Mouse (Mus musculus): ENCODE results near the gene Prpf6. TPM values are rescaled to one million over a fixed set of nuclear protein-coding genes. Genes with fewer than 3 reads are reported as not detected.

Prpf6 gene
- 34.5 and 34.7 TPM in 2 replicates for polyA plus RNA-seq (2015; fragmentation: Nextera tagmentation; extraction: Ambion mirVana)

GRCm38 (mm10) chr2:181591528-181592085 is at the start of gene Prpf6:
Gene Prpf6 (plus strand): TSS chr2:181591868.

GRCm38 (mm10) chr2:181584411-181584942 is 7.2 kb upstream of the Prpf6 start, which contains the start of gene Uckl1:
Gene Uckl1 (minus strand): TSS chr2:181584892.

GRCm38 (mm10) chr2:181592231-181593041 is 768 bp downstream of the Prpf6 start, which contains the start of gene Zfp512b:
Gene Zfp512b (minus strand): TSS chr2:181592803.

GRCm38 (mm10) chr2:181598454-181599351 is 7.0 kb downstream of the Prpf6 start, which contains the start of gene Samd10:
Gene Samd10 (minus strand): TSS chr2:181599212.

DNA sequence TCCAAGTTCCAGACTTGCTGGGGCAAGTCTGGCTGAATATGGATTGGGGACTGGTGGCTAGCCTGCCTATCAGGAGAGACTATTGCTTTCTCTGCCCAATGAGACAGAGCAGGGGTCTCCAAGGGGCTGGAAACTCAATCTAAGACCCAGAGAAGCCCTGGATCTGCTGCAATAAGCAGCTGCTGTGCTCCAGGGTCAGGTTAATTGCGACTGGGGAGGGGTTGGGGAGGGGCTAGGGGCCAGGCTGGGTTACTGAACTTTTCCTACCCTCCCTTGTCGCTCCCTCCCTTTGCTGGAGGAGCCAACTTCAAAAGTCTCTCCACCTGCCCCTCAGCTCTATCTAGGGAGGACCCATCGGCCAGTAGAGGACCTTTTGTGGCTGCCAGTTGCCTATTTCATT is 65.1 kb downstream of the Prpf6 start, which contains the start of gene Gm29797:
Gm29797 (plus strand) TSS at position 301 of the 400 bp plus-strand sequence.

GRCm38 (mm10) chr2:181671326-181671725 is 79.7 kb downstream of the Prpf6 start, which contains the start of gene Sox18:
Gene Sox18 (minus strand): TSS chr2:181671640.

GRCm38 (mm10) chr2:181679951-181680715 is 88.5 kb downstream of the Prpf6 start, which contains the start of gene Tcea2:
Gene Tcea2 (plus strand): TSS chr2:181680310.

GRCm38 (mm10) chr2:181693339-181694280 is 101.9 kb downstream of the Prpf6 start, which contains the start of gene Rgs19:
Gene Rgs19 (minus strand): TSS chr2:181693977.

GRCm38 (mm10) chr2:181698241-181698640 is 106.6 kb downstream of the Prpf6 start, which contains the start of gene Lkaaear1:
Gene Lkaaear1 (minus strand): TSS chr2:181698442.

Small RNA genes within 50 kb of the gene (microRNA-seq; reads per million reads assigned to microRNA genes)
- gene Mir7006: 0 to 0.10 reads per million in 2 experiments

Other genes starting within 250 kb of the Prpf6 start
- gene Zgpat, start 226.9 kb upstream of the Prpf6 start, polyA plus RNA-seq (2015; fragmentation: Nextera tagmentation; extraction: Ambion mirVana): 21.8 and 22.9 TPM in 2 replicates
- 38.2 and 40.4 TPM in 2 replicates for gene Arfrp1, start 226.5 kb upstream of the Prpf6 start, polyA plus RNA-seq (2015; fragmentation: Nextera tagmentation; extraction: Ambion mirVana)
- 7.3 and 8.7 TPM in 2 replicates for gene Lime1, start 211.8 kb upstream of the Prpf6 start, polyA plus RNA-seq (2015; fragmentation: Nextera tagmentation; extraction: Ambion mirVana)
- 5.7 and 6.2 TPM in 2 replicates for gene Zbtb46, start 132.4 kb upstream of the Prpf6 start, polyA plus RNA-seq (2015; fragmentation: Nextera tagmentation; extraction: Ambion mirVana)
- 0.18 and 0.28 TPM in 2 replicates for gene Abhd16b, start 98.7 kb upstream of the Prpf6 start, polyA plus RNA-seq (2015; fragmentation: Nextera tagmentation; extraction: Ambion mirVana)
- 111 and 112 TPM in 2 replicates for gene Tpd52l2, start 94.7 kb upstream of the Prpf6 start, polyA plus RNA-seq (2015; fragmentation: Nextera tagmentation; extraction: Ambion mirVana)
- gene Dnajc5, start 71.4 kb upstream of the Prpf6 start, polyA plus RNA-seq (2015; fragmentation: Nextera tagmentation; extraction: Ambion mirVana): 67.9 and 68.2 TPM in 2 replicates
- 47.7 and 48.8 TPM in 2 replicates for gene Uckl1, start 7.0 kb upstream of the Prpf6 start, polyA plus RNA-seq (2015; fragmentation: Nextera tagmentation; extraction: Ambion mirVana)
- 17.3 and 20.1 TPM in 2 replicates for gene Zfp512b, start 935 bp downstream of the Prpf6 start, polyA plus RNA-seq (2015; fragmentation: Nextera tagmentation; extraction: Ambion mirVana)
- gene Samd10, start 7.3 kb downstream of the Prpf6 start, polyA plus RNA-seq (2015; fragmentation: Nextera tagmentation; extraction: Ambion mirVana): 2.4 and 2.5 TPM in 2 replicates
- not detected in 2 replicates for gene Gm29797, start 65.2 kb downstream of the Prpf6 start, polyA plus RNA-seq (2015; fragmentation: Nextera tagmentation; extraction: Ambion mirVana)
- gene Sox18, start 79.8 kb downstream of the Prpf6 start, polyA plus RNA-seq (2015; fragmentation: Nextera tagmentation; extraction: Ambion mirVana): 37.8 and 41.7 TPM in 2 replicates
- gene Tcea2, start 88.4 kb downstream of the Prpf6 start, polyA plus RNA-seq (2015; fragmentation: Nextera tagmentation; extraction: Ambion mirVana): 8.4 and 10.0 TPM in 2 replicates
- gene Rgs19, start 102.1 kb downstream of the Prpf6 start, polyA plus RNA-seq (2015; fragmentation: Nextera tagmentation; extraction: Ambion mirVana): 16.7 and 22.8 TPM in 2 replicates
- not detected in 2 replicates for gene Lkaaear1, start 106.6 kb downstream of the Prpf6 start, polyA plus RNA-seq (2015; fragmentation: Nextera tagmentation; extraction: Ambion mirVana)
- gene Oprl1, start 123.1 kb downstream of the Prpf6 start, polyA plus RNA-seq (2015; fragmentation: Nextera tagmentation; extraction: Ambion mirVana): 0.14 and 0.18 TPM in 2 replicates
- not detected in 2 replicates for gene Myt1, start 171.5 kb downstream of the Prpf6 start, polyA plus RNA-seq (2015; fragmentation: Nextera tagmentation; extraction: Ambion mirVana)
- gene Pcmtd2, start 246.0 kb downstream of the Prpf6 start, polyA plus RNA-seq (2015; fragmentation: Nextera tagmentation; extraction: Ambion mirVana): 19.9 and 24.4 TPM in 2 replicates